Mouse (Mus musculus): ENCODE results near the gene Pear1. TPM values are rescaled to one million over a fixed set of nuclear protein-coding genes. Genes with fewer than 3 reads are reported as not detected.

Gene Pear1
- total RNA-seq, 2 experiments from 2014 or later = 8.0 to 11.5 TPM

DNA sequence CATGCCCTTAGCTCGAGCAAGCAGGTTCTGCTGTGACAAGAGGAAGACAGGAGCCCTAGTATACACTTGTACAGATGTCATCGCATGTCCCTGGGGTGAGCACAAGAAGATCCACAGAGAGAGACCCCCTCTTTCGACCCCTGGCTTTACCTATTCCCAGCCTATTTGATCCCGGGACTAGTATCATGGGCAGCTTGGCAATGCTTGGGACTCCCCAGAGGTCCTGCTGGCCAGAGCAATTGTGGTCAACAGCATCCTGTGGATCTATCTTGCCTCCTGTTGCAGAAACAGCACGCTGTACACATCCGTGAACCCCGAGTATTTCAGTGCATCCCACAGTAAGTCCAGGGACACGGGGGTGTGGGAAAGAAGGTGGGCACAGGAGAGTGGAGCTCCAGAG is 12.8 kb downstream of the Pear1 start:
- intact Hi-C loops (cut with DNase I) = no loop called here
- DNase-seq = no peak

DNA sequence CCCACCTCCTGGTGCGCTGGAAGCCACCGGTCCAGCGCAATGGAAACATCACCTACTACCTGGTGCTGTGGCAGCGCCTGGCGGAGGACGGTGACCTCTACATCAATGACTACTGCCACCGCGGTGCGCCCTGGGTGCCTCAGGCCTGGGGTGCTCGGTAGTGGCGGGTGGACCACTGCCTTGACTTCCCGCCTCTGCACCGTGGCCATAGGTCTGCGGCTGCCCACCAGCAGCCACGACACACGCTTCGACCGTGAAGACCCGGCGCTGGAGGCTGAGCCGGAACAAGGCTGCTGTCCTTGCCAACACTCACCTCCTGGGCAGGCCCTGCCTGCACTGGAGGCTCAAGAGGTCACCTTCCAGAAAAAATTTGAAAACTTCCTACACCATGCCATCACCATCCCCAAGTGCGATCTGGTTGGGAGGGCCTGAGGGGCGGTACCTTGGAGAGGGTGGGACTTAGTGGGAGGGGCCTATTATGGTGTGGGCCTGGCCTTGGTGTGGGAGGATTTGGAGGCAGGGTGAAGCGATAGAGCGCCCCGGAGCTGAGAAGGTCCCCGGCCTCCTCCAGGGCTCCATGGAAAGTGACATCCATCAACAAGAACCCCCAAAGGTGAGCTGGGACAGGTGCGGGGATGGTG is 14.7 kb downstream of the Pear1 start:
- intact Hi-C loops (cut with DNase I) = no loop called here

DNA sequence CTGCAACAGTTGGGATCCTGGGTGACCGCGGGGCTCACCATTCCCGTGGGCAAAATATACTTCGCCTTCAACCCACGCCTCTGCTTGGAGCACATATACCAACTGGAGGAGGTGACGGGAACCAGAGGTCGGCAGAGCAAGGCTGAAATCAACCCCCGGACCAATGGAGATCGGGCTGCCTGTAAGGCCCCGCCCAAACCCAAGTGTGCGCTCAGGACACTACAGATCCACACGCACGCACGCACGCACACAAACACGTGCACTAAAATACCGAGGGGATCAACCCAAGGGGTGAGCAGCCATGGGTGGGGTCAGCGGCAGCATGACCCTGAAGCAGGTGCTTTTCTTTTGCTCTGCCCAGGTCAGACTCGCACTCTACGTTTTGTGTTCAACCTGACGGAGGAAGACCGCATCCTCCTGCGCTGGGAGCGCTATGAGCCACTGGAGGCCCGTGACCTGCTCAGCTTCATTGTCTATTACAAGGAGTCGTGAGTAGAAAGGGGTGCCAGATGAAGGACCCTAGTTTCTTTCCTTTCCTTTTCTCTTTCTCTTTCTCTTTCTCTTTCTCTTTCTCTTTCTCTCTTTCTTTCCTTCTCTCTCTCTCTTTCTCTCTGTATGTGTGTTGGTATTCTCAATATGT is 19.9 kb downstream of the Pear1 start:
- intact Hi-C loops (cut with DNase I) = no loop called here
- DNase-seq = no peak

More for the DNA sequence above, 14.7 kb downstream of the Pear1 start:
- no peak for DNase-seq

DNA sequence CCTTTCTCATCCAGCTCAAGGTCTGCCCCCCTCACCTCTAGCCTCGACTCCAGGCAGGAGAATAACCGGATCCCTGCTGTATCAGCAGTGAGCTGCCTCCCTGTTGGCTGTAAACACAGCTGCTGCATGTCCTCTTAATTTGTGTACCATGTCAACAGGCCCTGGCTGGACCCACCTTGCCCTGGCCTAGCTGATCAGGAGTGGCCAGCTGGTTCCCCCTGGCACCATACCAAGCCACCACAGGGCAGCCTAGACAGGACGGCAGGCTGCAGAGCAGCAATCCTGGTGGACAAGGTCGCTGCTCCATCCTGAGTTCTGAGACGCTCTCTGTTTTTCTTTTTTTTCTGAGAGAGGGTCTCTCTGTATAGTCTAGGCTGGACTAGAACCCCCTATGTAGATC is 22.4 kb downstream of the Pear1 start:
- peak; percentile 75 for DNase-seq
- intact Hi-C loops (cut with DNase I) = no loop called here

DNA sequence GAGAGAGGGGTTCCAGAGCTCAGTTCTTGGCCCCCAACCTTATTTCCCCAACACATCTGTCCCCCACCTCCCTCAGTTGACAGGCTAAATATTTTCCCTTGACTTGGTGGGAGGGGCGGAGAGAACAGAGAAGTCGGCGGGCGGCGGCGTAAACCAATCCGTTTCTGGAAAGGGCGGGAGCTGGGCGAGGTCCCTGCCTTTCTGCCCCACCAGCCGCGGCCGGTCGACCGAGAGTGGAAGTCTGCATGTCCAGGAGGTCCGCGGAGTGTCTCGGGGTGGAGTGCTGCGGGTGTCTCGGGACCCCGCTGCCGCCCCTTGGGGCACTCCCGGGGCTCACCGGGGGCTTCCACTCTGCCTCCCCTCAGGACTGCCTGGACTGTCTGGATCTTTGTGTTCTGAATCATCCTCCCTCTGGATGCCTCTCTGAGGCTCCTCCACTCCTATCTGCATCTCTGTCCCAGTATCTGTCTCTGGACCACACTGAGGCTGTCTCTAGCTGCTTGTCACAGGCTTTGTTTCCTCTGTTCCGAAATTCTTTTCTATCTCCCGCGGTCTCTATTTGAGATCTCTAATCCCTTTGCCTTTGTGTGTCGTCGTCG is 27.3 kb downstream of the Pear1 start, which contains the start of gene Insrr:
Gene Insrr (plus strand): TSS at position 216 of the 599 bp plus-strand sequence.
- intact Hi-C loops (cut with DNase I) = no loop called here
- no peak for DNase-seq

DNA sequence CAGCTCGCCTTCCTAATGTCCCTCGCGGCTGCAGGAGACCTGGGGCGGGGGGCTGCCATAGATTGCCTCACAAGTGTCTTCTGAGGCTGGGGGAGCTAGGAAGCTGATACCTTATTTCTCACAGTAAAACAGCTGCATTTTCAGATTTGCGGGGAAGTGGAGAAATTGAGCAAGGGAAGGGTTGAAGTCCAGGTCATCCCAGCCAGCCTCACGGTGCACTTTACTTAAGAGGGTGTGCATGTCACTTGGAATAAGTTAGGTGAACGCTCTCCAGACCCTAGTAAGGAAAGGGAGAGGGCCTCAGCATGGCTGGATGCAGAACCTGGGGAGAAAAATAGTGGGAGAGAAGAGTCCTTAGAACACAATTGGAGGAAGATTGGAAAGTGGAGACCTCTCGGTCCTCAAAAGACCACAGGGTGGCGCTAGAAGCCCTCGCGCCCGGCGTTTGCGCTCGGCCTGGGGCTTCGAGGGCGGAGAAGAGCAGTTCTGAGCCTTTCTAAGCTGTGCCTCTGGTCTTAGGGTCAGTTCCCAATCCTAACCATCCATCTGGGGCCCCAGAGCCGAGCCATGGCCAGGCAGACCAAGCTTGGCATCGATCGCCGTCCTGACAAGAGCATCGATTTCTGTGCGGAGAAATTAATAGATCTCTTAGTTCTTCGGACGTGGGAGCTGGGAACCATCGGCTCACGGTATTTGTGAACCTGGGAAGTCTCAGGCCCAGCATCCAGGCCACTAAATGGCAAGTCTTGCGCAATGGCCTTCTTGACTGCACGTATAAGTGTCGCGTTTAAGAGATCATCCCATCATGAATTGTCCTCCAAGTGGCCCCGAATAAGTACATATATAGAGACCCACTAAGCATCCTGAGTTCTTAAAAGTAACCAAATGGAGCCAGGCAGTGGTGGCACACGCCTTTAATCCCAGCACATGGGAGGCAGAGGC is 28.5 kb downstream of the Pear1 start:
- peak; percentile 65 for DNase-seq
- intact Hi-C loops (cut with DNase I) = no loop called here

DNA sequence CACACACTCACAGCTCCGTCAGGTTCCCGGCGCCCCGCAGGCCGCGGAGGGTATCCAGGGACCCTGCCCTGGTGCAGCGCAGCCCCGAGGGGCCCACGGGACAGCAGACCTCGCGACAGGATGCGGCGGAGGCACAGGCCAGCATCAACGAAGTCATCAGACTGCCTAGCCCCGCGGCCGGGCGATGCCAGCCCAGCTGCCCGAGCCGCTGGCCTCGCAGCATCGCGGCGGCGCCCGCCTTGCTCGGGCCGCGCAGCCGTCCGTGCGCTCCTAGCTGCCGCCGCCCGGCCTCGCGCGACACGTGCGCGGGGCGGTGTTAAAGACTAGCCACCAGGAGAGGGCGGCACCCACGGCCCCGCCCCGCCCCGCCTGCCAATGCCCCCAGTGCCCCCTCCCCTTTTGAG is 29.2 kb downstream of the Pear1 start, which contains the start of gene Ntrk1:
Gene Ntrk1 (minus strand): TSS at position 241 of the 404 bp plus-strand sequence.
- intact Hi-C loops (cut with DNase I) = no loop called here
- DNase-seq = no peak

DNA sequence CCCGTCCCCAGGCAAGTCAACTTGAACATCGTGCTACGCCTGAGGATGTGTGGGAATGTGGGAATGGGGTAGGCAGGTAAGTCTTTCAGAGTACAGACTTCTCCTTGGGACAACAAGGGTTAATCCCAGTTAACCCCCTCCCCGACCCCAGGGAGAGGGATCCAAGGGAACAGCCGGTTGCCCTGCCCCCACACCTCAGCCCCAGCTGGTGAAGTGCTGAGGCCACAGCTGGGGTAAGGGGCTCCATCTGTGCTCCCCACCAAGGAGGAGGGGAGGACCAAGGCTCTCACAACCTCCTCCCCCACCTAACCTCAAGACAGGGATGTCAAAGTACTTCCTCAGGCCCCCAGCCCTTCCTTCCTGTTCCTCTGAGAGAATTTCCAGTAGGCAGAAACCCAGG is 34.3 kb downstream of the Pear1 start:
- DNase-seq = peak; percentile 58
- intact Hi-C loops (cut with DNase I) = no loop called here

DNA sequence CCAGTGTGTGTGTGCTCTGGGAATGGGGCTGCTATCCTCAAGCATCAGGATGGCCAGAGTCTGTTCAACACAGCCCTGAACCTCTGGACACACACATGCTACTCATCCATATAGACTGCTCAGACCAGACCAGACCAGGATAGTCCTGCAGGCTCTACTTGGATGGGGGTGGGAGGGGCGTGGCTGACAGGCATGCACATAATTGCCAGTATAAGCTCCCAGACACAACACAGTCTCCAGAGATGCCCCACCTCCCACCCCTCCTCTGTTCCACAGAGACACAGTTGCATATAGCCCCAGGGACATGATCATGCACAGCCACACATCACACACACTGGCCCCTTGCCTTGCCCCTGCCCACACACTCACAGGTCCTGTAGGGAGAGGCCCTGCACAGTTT is 34.9 kb downstream of the Pear1 start:
- intact Hi-C loops (cut with DNase I) = no loop called here
- DNase-seq = no peak

DNA sequence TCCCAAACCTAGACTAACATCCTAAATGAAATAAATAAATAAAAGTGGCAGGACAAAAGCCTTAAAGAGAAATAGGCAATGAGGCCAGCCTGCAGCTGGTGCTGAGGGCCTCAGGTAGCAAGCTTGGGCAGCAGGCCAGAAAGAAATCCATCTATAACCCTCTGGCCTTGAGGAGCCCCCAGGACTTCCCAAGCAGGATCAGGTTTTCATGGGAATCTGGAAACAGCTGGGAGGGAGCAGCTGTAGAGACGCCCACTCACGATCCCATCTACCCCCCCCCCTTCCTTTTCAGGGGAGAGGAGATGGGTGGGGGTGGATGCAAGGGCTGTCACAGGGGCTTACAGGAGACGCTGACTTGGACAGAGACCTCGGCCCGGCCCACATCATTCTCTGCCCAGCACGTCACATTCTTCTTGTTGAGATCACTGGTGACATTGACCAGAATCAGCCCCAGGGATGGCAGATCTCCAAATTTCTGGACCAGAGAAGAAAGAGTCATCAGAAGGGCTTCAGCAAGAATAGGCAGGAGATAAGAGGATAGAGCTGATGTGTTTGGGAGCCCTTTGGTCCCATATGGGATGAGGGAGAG is 38.4 kb downstream of the Pear1 start:
- intact Hi-C loops (cut with DNase I) = no loop called here
- no peak for DNase-seq

DNA sequence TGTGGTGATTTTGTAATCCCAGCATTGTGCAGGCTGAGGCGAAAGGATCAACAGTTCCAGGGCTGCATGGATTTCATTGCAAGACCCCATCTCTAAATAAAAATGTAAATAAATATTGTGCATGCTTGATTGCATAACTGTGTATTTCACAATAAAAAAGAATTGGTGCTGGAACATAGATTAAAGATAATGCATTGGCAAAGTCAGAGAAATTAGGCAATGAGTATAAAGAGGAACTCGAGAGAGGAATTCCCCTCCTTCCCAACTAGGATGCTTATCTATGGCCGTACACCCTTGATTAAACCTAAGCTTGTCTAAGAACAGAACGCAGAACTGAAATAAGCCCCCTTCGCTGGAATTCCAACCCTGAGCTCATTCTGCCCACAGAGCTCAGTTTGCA is 39.0 kb downstream of the Pear1 start:
- intact Hi-C loops (cut with DNase I) = no loop called here
- DNase-seq = no peak

DNA sequence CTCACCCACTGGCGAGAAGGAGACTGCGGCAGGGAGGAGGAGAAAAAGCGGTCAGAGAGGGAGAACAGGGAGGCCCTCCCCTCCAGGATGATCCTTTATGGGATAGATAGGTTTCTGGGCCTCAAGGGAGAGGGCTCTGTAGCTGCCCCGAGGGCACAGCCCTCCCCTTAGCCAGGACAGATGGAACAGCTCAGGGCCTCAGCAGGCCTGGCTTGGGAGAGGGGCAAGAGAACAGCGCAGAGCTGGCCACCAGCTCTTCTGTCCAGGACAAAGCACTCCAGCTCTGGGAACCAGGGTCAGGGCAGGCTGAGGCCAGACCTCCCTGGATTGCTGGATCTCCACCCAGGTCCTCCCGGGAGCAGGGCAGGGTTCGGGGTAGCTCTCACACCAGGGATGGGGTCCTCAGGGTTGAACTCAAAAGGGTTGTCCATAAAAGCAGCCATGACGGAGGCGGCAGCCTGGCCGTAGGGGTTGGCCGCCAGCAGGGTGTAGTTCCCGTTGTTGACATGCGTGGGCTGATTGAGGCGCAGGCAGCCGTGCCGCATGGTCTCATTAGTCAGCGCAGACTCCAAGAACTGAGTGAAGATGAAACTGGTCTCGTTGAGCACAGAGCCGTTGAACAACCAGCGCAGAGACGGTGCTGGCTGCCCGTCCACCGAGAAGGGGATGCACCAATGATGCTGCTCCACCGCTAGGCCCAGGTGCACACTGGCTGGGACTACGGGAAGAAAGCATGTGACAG is 40.7 kb downstream of the Pear1 start:
- intact Hi-C loops (cut with DNase I) = no loop called here
- no peak for DNase-seq

DNA sequence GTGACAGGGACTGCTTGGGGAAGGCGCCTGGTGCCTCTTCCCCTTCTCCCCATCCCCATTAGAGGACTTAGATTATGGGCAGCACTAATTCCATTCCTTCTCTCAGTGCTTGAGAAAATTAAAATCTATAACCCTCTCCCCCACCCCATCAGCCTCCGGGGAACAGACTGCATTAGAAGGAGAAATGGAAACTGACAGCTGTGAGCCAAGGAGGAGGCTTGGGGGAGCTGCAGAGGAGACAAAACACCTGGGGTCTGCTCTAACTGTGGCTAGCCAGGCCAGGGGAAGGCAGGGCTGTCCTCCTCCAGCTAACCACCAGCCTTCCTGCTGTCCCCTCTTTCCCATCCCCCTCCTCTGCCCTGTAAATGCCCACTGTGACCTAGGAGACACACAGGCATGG is 45.0 kb downstream of the Pear1 start:
- DNase-seq = no peak
- intact Hi-C loops (cut with DNase I) = no loop called here

DNA sequence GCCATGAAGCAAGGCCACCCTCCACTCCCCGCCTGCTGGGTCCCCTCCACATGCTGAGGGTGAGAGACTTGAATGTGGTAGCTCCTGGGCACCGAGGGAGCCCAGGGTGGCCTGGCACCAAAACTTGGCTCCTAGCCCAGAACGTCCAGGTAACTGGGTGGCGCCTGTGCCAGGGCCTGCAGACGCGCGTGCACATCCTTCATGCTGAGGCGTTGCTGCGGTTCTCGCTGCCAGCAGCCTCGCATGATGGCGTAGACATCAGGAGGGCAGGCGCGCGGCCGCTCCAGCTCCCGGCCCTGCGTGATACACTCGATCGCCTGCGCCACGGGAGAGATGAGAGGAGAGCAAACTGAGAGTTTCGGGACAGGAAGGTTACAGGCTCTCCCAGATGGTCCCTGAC is 45.8 kb downstream of the Pear1 start:
- intact Hi-C loops (cut with DNase I) = no loop called here

DNA sequence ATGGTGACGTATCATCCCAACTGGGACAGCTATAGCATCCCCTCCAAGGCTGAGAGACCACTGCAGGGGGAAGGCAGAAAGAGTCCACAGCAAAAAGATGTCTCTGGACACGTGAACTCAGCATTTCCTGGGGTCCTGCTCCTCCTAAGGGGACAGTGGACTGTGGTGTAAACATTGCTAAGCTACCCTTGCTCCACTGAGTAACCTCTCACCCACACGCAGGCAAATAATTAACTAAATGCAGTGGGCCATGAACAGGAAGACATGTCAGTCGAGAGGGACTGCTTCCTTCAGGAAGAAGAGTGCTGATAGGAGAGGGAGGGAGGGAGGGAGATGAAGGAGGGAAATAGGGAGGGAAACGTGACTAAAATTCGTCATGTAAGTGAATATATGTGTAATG is 53.0 kb downstream of the Pear1 start:
- intact Hi-C loops (cut with DNase I) = loop anchor here (5.0 kb wide), 1 partner anchor 86 kb away; no protein-coding TSS in a partner anchor

More for the DNA sequence above, 45.8 kb downstream of the Pear1 start:
- DNase-seq = peak; percentile 35

DNA sequence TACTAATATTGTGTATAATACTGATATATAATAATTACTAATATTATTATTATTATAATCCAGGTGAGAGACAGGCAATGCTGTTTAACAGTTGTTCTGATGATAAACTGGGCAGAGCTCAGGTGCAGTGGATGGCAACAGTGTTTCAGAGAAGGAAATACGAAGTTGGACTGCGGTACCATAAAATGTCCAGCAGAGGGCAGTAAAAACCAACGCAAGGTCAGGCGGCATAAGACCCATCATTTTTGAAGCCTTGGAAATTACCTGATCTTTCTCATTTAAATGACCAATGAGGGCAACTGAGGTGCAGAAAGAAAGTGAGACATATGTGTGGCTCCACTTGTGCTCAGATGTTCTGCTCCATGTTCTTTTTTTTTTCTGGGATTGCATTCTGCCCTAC is 53.8 kb downstream of the Pear1 start:
- intact Hi-C loops (cut with DNase I) = loop anchor here (5.0 kb wide), 1 partner anchor 87 kb away; no protein-coding TSS in a partner anchor

More for the DNA sequence above, 53.0 kb downstream of the Pear1 start:
- DNase-seq = no peak

DNA sequence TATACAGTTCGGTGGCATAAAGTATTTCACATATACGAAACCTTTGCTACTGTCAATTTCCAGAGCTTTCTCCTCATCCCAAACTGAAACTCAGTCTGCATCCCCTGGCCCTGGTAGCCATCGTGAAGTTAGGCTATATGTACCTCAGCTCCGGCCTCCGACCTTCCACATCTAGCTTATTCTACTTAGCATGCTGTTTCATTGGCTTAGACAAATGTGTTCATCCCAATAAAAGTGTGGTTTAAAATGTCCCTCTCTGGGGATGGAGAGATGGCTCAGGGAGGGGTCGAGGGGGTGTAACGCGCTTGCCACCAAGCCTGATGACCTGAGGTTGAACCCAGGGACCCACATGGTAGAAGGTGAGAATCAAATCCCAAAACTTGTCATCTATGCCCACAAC is 54.6 kb downstream of the Pear1 start:
- intact Hi-C loops (cut with DNase I) = no loop called here

More for the DNA sequence above, 53.8 kb downstream of the Pear1 start:
- DNase-seq = peak; percentile 29

DNA sequence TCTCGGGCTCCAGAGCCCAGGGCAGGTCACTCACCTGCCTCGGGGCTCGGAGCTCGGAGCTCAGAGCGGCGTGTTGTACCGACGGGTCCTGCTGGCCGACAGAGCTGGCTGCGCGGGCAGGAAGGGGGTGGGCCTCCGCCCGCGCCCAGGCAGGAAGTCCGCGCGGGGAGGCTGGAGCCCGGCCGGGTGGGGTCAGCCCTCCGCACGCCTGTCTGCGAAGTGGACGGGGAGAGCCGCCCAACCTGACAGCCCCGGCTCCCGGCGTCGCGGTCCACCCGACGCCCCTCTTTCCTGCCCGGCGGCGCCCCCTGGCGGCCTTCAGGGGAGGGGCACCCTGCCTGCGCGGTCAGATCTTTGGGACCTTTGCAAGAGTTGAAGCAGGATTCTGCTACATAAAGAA is 55.3 kb downstream of the Pear1 start:
- peak; percentile 69 for DNase-seq
- intact Hi-C loops (cut with DNase I) = no loop called here

More for the DNA sequence above, 54.6 kb downstream of the Pear1 start:
- DNase-seq = no peak

DNA sequence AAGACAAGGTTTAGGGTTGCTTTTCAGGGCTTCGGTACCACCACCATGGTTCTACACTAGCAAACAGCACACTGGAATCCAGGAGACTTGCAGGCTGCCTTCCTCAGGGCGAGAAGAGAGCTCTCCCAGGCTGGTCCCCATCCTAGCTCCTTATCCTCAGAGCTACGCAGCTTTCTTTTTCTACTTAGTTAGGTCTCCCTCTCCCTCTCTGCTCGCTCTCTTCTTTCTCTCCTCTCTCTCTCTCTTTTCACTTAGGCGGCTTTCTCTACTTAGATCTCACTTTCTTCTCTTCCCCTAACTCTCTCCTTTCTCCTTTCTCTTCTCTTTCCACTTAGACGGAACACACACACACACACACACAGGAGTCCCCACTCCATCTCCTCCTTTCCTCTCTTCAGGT is 55.7 kb downstream of the Pear1 start:
- no peak for DNase-seq
- intact Hi-C loops (cut with DNase I) = no loop called here

DNA sequence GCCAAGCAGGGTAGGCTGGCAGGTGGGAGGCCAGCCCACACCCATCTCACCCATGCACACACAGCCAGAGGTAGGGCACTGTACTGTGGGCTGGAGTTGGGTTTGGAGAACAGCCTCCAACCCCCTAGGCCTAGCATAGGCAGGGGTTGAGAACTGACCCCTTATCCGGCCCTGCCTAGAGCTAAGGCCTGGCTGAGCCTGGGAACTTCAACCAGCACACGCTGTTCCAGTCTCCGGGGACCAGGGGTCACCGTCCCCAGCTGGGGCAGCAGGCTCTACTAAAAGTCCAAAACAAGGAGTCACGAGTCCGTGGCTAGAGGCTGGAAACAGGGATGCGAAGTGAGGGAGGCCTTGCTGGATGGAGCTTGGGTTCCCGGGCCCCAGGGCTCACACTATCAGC is 56.3 kb downstream of the Pear1 start:
- intact Hi-C loops (cut with DNase I) = no loop called here
- DNase-seq = no peak
